Mouse (Mus musculus): ENCODE results near the gene Kifc3. TPM values are rescaled to one million over a fixed set of nuclear protein-coding genes. Genes with fewer than 3 reads are reported as not detected.

Gene Kifc3
- polyA plus RNA-seq, 1 experiment = 2.7 TPM

- H3K4me1 ChIP-seq (ENCODE audit: control insufficient read depth, insufficient read depth, low read length) = no peaks in the 10 kb centered on the region
- WGBS = 26% methylated on average over 3 of the region's 3 CpGs
- no peak for TF ChIP-seq CTCF (IDR thresholded peaks at IDR 0.05; ENCODE audit: control insufficient read depth, insufficient read depth, low read length)
- no peak for TF ChIP-seq POLR2A (IDR thresholded peaks at IDR 0.05; ENCODE audit: borderline replicate concordance, control insufficient read depth, low read depth, low read length)
- H3K4me3 ChIP-seq (replicated peaks; ENCODE audit: control insufficient read depth, low read depth, low read length) = no peak overlapping the region
- no peak overlapping the region for H3K27ac ChIP-seq (ENCODE audit: control insufficient read depth, insufficient read depth, low read depth, low read length, poor library complexity)
These were observed 67.4 kb downstream of the Kifc3 start for GRCm38 (mm10) chr8:95135242-95135641.

- no peaks in the 10 kb centered on the region for H3K4me1 ChIP-seq (ENCODE audit: control insufficient read depth, insufficient read depth, low read length)
- H3K4me3 ChIP-seq (replicated peaks; ENCODE audit: control insufficient read depth, low read depth, low read length) = no peak overlapping the region
- TF ChIP-seq CTCF (IDR thresholded peaks at IDR 0.05; ENCODE audit: control insufficient read depth, insufficient read depth, low read length) (no peak), POLR2A (IDR thresholded peaks at IDR 0.05; ENCODE audit: borderline replicate concordance, control insufficient read depth, low read depth, low read length) (no peak)
- no peak overlapping the region for H3K27ac ChIP-seq (ENCODE audit: control insufficient read depth, insufficient read depth, low read depth, low read length, poor library complexity)
- WGBS = 80% methylated on average over 2 of the region's 2 CpGs
These were observed 68.4 kb downstream of the Kifc3 start for GRCm38 (mm10) chr8:95134186-95134585.

GRCm38 (mm10) chr8:95131983-95132382 is 70.6 kb downstream of the Kifc3 start:
- 58% methylated on average over 5 of the region's 5 CpGs for WGBS
- TF ChIP-seq POLR2A (IDR thresholded peaks at IDR 0.05; ENCODE audit: borderline replicate concordance, control insufficient read depth, low read depth, low read length) (no peak), CTCF (IDR thresholded peaks at IDR 0.05; ENCODE audit: control insufficient read depth, insufficient read depth, low read length) (no peak)
- H3K27ac ChIP-seq (ENCODE audit: control insufficient read depth, insufficient read depth, low read depth, low read length, poor library complexity) = no peak overlapping the region

GRCm38 (mm10) chr8:95130966-95131537 is 71.6 kb downstream of the Kifc3 start:
- TF ChIP-seq CTCF (IDR thresholded peaks at IDR 0.05; ENCODE audit: control insufficient read depth, insufficient read depth, low read length) (no peak), POLR2A (IDR thresholded peaks at IDR 0.05; ENCODE audit: borderline replicate concordance, control insufficient read depth, low read depth, low read length) (no peak)
- WGBS = 77% methylated on average over 15 of the region's 15 CpGs
- Histone ChIP-seq H3K27ac (ENCODE audit: control insufficient read depth, insufficient read depth, low read depth, low read length, poor library complexity) (no peak overlapping the region), H3K4me1 (ENCODE audit: control insufficient read depth, insufficient read depth, low read length) (no peaks in the 10 kb centered on the region), H3K4me3 (replicated peaks; ENCODE audit: control insufficient read depth, low read depth, low read length) (no peak overlapping the region)

More at GRCm38 (mm10) chr8:95131983-95132382, 70.6 kb downstream of the Kifc3 start:
- H3K4me3 ChIP-seq (replicated peaks; ENCODE audit: control insufficient read depth, low read depth, low read length) = no peak overlapping the region
- no peaks in the 10 kb centered on the region for H3K4me1 ChIP-seq (ENCODE audit: control insufficient read depth, insufficient read depth, low read length)

GRCm38 (mm10) chr8:95128750-95129260 is 73.8 kb downstream of the Kifc3 start:
- no peak overlapping the region for H3K27ac ChIP-seq (ENCODE audit: control insufficient read depth, insufficient read depth, low read depth, low read length, poor library complexity)
- TF ChIP-seq CTCF (IDR thresholded peaks at IDR 0.05; ENCODE audit: control insufficient read depth, insufficient read depth, low read length) = no peak
- TF ChIP-seq POLR2A (IDR thresholded peaks at IDR 0.05; ENCODE audit: borderline replicate concordance, control insufficient read depth, low read depth, low read length) = no peak
- no peak overlapping the region for H3K4me3 ChIP-seq (replicated peaks; ENCODE audit: control insufficient read depth, low read depth, low read length)
- no peaks in the 10 kb centered on the region for H3K4me1 ChIP-seq (ENCODE audit: control insufficient read depth, insufficient read depth, low read length)
- WGBS = 89% methylated on average over 11 of the region's 11 CpGs

GRCm38 (mm10) chr8:95127658-95128057 is 75.0 kb downstream of the Kifc3 start:
- Histone ChIP-seq H3K4me1 (ENCODE audit: control insufficient read depth, insufficient read depth, low read length) (no peaks in the 10 kb centered on the region), H3K27ac (ENCODE audit: control insufficient read depth, insufficient read depth, low read depth, low read length, poor library complexity) (no peak overlapping the region), H3K4me3 (replicated peaks; ENCODE audit: control insufficient read depth, low read depth, low read length) (no peak overlapping the region)
- TF ChIP-seq POLR2A (IDR thresholded peaks at IDR 0.05; ENCODE audit: borderline replicate concordance, control insufficient read depth, low read depth, low read length) (no peak), CTCF (IDR thresholded peaks at IDR 0.05; ENCODE audit: control insufficient read depth, insufficient read depth, low read length) (no peak)
- 71% methylated on average over 9 of the region's 9 CpGs for WGBS

- TF ChIP-seq CTCF (IDR thresholded peaks at IDR 0.05; ENCODE audit: control insufficient read depth, insufficient read depth, low read length) = no peak
- TF ChIP-seq POLR2A (IDR thresholded peaks at IDR 0.05; ENCODE audit: borderline replicate concordance, control insufficient read depth, low read depth, low read length) = no peak
- Histone ChIP-seq H3K27ac (ENCODE audit: control insufficient read depth, insufficient read depth, low read depth, low read length, poor library complexity) (no peak overlapping the region), H3K4me1 (ENCODE audit: control insufficient read depth, insufficient read depth, low read length) (no peaks in the 10 kb centered on the region), H3K4me3 (replicated peaks; ENCODE audit: control insufficient read depth, low read depth, low read length) (no peak overlapping the region)
- WGBS = 82% methylated on average over 11 of the region's 11 CpGs
These were observed 76.1 kb downstream of the Kifc3 start for GRCm38 (mm10) chr8:95126497-95126896.

GRCm38 (mm10) chr8:95123455-95123854 is 79.2 kb downstream of the Kifc3 start:
- no peaks in the 10 kb centered on the region for H3K4me1 ChIP-seq (ENCODE audit: control insufficient read depth, insufficient read depth, low read length)
- no peak overlapping the region for H3K27ac ChIP-seq (ENCODE audit: control insufficient read depth, insufficient read depth, low read depth, low read length, poor library complexity)
- 77% methylated on average over 5 of the region's 5 CpGs for WGBS
- no peak overlapping the region for H3K4me3 ChIP-seq (replicated peaks; ENCODE audit: control insufficient read depth, low read depth, low read length)
- TF ChIP-seq POLR2A (IDR thresholded peaks at IDR 0.05; ENCODE audit: borderline replicate concordance, control insufficient read depth, low read depth, low read length) = no peak
- TF ChIP-seq CTCF (IDR thresholded peaks at IDR 0.05; ENCODE audit: control insufficient read depth, insufficient read depth, low read length) = no peak
